Mouse (Mus musculus) heart, adult 2 months (tissue): ENCODE measurements around the gene Uox.

Source experiments
- CTCF ChIP-seq: fragments of 200-600 bp; IDR thresholded peaks from 2 replicates; pipeline ENCODE4 v1.8.1; 2022; ENCODE audit warnings: antibody characterized with exemption, mild to moderate bottlenecking, moderate library complexity
- EP300 ChIP-seq: fragments of 200-500 bp; IDR thresholded peaks from 2 replicates; pipeline ENCODE4 v1.6.1; 2011; ENCODE audit warnings: low read depth, low read length, control low read depth; ENCODE audit not compliant: insufficient read depth
- POLR2A ChIP-seq: fragments of 200-500 bp; IDR thresholded peaks from 2 replicates; pipeline ENCODE4 v1.6.1; 2011; ENCODE audit warnings: mild to moderate bottlenecking, low read depth, low read length, control low read depth; ENCODE audit not compliant: insufficient read depth

GRCm38 (mm10) chr3:146680625-146681024 is 110.4 kb downstream of the Uox start:
- no peak for TF ChIP-seq CTCF
- no peak for TF ChIP-seq POLR2A
- no peak for TF ChIP-seq EP300
